Mouse (Mus musculus) midbrain, embryonic 14.5 days (tissue): ENCODE results near the gene Ei24. TPM values are rescaled to one million over a fixed set of nuclear protein-coding genes. Genes with fewer than 3 reads are reported as not detected.

Experiments
- ATAC-seq: fragments of 200-750 bp; cut with Nextera tagmentation; 2 replicates; pipeline ENCODE4 v1.8.0; 2017; ENCODE audit warnings: moderate number of reproducible peaks, moderate library complexity; ENCODE audit not compliant: low FRiP score, low TSS enrichment
- DNase-seq: peaks from one replicate; pipeline ENCODE4 v3.0.0-alpha.2; 2015
- H3K27ac ChIP-seq: fragments of 300-500 bp; sonication (generic); replicated peaks from 2 replicates; pipeline ENCODE4 v1.5.1; 2014; ENCODE audit warnings: mild to moderate bottlenecking, low read depth, low read length, moderate library complexity
- H3K27me3 ChIP-seq: fragments of 300-500 bp; sonication (generic); 2 replicates; pipeline ENCODE4 v1.6.1; 2014; ENCODE audit warnings: low read length, control low read depth, mixed read lengths; ENCODE audit not compliant: control insufficient read depth, insufficient read depth
- H3K36me3 ChIP-seq: fragments of 300-500 bp; sonication (generic); 2 replicates; pipeline ENCODE4 v1.6.1; 2014; ENCODE audit warnings: low read length, control low read depth; ENCODE audit not compliant: control insufficient read depth, insufficient read depth
- H3K4me1 ChIP-seq: fragments of 300-500 bp; sonication (generic); 2 replicates; pipeline ENCODE4 v1.6.1; 2014; ENCODE audit warnings: mild to moderate bottlenecking, antibody characterized with exemption, low read length, control low read depth; ENCODE audit not compliant: control insufficient read depth, insufficient read depth
- H3K4me2 ChIP-seq: fragments of 300-500 bp; sonication (generic); 2 replicates; pipeline ENCODE4 v1.6.1; 2014; ENCODE audit warnings: mild to moderate bottlenecking, low read length, moderate library complexity
- H3K4me3 ChIP-seq: fragments of 300-500 bp; sonication (generic); replicated peaks from 2 replicates; pipeline ENCODE4 v1.5.1; 2014; ENCODE audit warnings: low read depth, low read length
- H3K9ac ChIP-seq: fragments of 300-500 bp; sonication (generic); replicated peaks from 2 replicates; pipeline ENCODE4 v1.6.1; 2014; ENCODE audit warnings: mild to moderate bottlenecking, low read length, moderate library complexity
- H3K9me3 ChIP-seq: fragments of 300-500 bp; sonication (generic); 2 replicates; pipeline ENCODE4 v1.6.1; 2016; ENCODE audit warnings: low read length, control low read depth, mixed read lengths; ENCODE audit not compliant: control insufficient read depth
- WGBS: fragments of 180-500 bp; shearing (Covaris S2); extraction: QIAGEN DNeasy Blood & Tissue Kit; methylation state at CpG from one replicate; pipeline ENCODE4 v1.1.7; 2014; 5-methylcytosine and 5-hydroxymethylcytosine counted together
- polyA plus RNA-seq: library from polyadenylated mRNA; unstranded; fragments of >200 nt; fragmentation: Nextera tagmentation; extraction: Ambion mirVana; gene quantifications from 2 replicates; pipeline ENCODE4 v1.2.1, GENCODE M21; 2014

Ei24 gene
- polyA plus RNA-seq, 1 experiment from 2014 or later = 80.5 TPM

DNA sequence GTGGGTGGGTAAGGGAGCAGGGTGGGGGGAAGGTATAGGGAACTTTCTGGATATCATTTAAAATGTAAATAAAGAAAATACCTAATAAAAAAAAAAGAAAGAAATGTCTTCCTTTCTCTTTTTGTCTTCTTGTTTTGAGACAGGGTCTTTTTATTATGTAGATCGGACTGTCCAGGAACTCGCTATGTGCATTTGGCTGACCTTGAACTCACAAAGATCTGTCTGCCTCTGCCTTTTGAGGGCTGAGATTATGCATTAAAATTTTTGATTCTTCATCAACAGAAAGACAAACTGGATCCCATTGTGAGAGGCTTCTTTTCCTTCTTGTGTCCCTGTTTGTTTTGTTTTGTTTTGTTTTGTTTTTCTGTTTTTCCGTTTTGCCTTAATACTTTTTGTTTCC is 5.8 kb upstream of the Ei24 start:
- ATAC-seq = no peak

DNA sequence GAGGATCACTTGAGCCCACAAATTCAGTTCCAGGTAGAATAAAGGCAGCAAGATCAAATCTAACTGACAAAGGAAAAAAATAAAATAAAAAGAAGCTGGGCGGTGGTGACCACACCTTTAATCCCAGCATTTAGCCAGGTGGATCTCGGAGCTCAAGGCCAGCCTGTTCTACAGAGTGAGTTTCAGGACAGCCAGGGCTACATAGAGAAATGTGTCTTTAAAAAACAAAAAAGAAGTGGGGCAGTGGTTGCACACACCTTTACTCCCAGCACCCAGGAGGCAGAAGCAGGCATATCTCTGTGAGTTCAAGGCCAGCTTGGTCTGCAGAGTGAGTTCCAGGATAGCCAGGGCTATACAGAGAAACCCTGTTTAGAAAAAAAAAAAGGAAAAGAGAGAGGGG is 4.8 kb upstream of the Ei24 start:
- no peak overlapping the region for H3K27ac ChIP-seq
- no peaks in the 10 kb centered on the region for H3K36me3 ChIP-seq
- no peak overlapping the region for H3K4me3 ChIP-seq
- no peak overlapping the region for H3K4me2 ChIP-seq
- no peaks in the 10 kb centered on the region for H3K9me3 ChIP-seq
- ATAC-seq (no peak), DNase-seq (no peak)
- 89% methylated on average over 2 of the region's 2 CpGs for WGBS
- no peak overlapping the region for H3K9ac ChIP-seq
- no peaks in the 10 kb centered on the region for H3K4me1 ChIP-seq
- H3K27me3 ChIP-seq = no peaks in the 10 kb centered on the region

More for the DNA sequence above, 5.8 kb upstream of the Ei24 start:
- no peaks in the 10 kb centered on the region for H3K27me3 ChIP-seq
- H3K27ac ChIP-seq = no peak overlapping the region
- no peaks in the 10 kb centered on the region for H3K4me1 ChIP-seq
- no peak overlapping the region for H3K4me2 ChIP-seq
- no peaks in the 10 kb centered on the region for H3K36me3 ChIP-seq
- H3K9me3 ChIP-seq = no peaks in the 10 kb centered on the region
- no peak overlapping the region for H3K9ac ChIP-seq
- H3K4me3 ChIP-seq = no peak overlapping the region
- WGBS = 84% methylated on average over 3 of the region's 3 CpGs
- no peak for DNase-seq

DNA sequence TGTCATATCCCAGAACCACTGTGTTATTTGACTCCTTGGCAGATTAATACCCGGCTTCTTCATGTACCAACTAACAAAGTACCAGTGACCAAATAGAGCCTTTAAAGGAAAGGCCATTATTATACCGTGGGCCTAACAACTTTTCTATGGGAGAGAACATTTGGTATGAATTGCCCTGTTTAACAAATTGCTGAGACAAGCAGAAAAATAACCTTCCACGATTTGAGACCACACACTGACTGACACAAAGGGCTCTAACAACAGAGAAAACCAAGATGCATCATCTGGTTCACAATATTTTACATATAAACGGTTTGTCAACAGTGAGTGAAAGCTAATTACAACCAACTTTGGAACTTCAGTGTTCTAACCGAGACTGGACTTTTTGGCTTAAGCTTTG is 969 bp downstream of the Ei24 start:
- no peak for DNase-seq

DNA sequence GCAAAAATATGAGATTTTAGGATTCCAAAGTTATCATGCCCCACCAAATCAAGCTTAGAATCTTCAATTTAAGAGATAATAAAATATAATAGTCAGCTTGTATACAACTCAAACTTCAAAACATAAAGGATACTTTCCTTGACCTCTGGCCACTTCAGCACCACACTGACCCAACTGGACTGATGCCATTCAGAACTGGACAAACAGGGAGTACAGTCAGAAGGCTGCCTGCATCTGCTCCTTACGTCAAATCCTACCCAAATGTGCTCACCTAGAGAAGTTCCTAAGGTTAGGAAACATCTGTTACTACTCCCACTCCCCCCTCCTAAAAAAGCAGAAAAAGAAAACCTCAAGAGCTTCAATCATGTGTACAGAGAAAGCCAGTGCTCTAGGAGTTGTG is 1.6 kb downstream of the Ei24 start:
- no peaks in the 10 kb centered on the region for H3K27me3 ChIP-seq
- no peak overlapping the region for H3K27ac ChIP-seq
- DNase-seq (no peak), ATAC-seq (no peak)
- H3K4me2 ChIP-seq = peak overlapping the region; percentile 92
- WGBS = 86% methylated on average over 1 of the region's 1 CpGs
- no peak overlapping the region for H3K4me3 ChIP-seq
- no peak overlapping the region for H3K9ac ChIP-seq
- H3K9me3 ChIP-seq = no peaks in the 10 kb centered on the region
- peaks cover 14% of the 10 kb centered on the region for H3K4me1 ChIP-seq
- H3K36me3 ChIP-seq = peaks cover 22% of the 10 kb centered on the region

More for the DNA sequence above, 969 bp downstream of the Ei24 start:
- ATAC-seq = no peak
- peaks cover 16% of the 10 kb centered on the region for H3K36me3 ChIP-seq
- H3K27ac ChIP-seq = no peak overlapping the region
- peaks cover 14% of the 10 kb centered on the region for H3K4me1 ChIP-seq
- H3K27me3 ChIP-seq = no peaks in the 10 kb centered on the region
- peak overlapping the region; percentile 96 for H3K9ac ChIP-seq
- WGBS = 21% methylated on average over 5 of the region's 5 CpGs
- H3K4me2 ChIP-seq = peak overlapping the region; percentile 92
- peak overlapping the region; percentile 95 for H3K4me3 ChIP-seq
- H3K9me3 ChIP-seq = no peaks in the 10 kb centered on the region

DNA sequence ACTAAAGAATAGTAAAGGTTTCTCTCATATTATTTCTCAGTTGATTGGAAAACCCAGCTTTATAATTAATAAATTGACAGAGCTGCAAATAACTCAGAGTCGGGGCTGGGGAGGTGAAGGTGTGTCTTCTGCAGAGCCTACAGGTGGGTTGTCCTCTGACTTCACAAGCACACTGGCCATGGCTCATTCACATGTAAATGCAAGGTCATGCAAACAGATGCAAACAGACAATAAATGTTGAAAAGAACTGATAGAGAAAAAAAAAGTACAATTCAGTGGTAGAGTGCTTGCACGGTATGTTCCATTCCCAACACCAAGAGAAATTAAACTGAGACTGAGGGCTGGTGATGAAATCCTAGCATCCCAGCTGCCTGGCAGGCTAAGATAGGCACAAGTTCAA is 2.7 kb downstream of the Ei24 start:
- Histone ChIP-seq H3K4me3 (no peak overlapping the region), H3K4me2 (no peak overlapping the region), H3K9me3 (no peaks in the 10 kb centered on the region), H3K27me3 (no peaks in the 10 kb centered on the region), H3K4me1 (peaks cover 14% of the 10 kb centered on the region), H3K27ac (no peak overlapping the region), H3K9ac (no peak overlapping the region), H3K36me3 (peaks cover 33% of the 10 kb centered on the region)
- DNase-seq (no peak), ATAC-seq (no peak)
- 78% methylated on average over 2 of the region's 2 CpGs for WGBS

DNA sequence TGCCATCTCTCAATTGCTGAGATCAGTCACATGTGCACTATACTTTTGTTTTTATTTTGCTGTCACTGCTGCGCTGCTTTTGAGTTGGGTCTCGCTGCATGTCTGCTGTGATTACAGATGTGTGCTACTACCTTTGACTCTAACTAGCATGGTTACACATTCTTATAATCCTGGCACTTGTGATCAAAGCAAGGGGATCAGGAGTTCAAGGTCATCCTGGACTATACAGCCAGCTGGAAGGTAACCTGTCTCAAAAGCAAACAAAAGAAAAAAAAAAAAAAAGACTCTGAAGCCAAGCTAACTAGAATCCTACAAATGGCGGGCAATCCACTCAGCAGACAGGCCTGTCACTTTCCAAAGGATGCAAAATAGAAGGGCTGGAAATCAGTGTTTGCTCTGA is 5.0 kb downstream of the Ei24 start:
- Histone ChIP-seq H3K27ac (no peak overlapping the region), H3K4me2 (no peak overlapping the region), H3K36me3 (peaks cover 55% of the 10 kb centered on the region), H3K9me3 (no peaks in the 10 kb centered on the region), H3K4me1 (peaks cover 14% of the 10 kb centered on the region), H3K9ac (no peak overlapping the region), H3K4me3 (no peak overlapping the region), H3K27me3 (no peaks in the 10 kb centered on the region)
- DNase-seq (no peak), ATAC-seq (no peak)
- 90% methylated on average over 3 of the region's 3 CpGs for WGBS

DNA sequence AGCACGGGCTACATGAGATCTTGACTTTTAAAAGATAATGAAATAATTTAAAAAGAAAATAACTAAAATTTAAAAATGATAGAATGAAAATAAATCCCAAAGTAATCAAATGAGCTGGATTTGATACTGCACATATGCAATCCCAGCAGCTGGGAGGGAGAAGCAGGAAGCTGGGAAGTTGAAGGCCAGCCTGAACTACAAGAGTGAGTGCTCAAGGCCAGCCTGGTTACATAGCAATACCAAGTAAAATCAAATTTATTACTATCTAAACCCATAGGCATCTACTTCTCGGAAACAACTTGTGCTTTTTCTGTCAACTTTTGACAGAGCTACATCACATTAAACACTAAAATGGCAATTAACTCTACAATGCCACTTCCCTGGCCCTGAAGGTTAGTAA is 13.3 kb downstream of the Ei24 start:
- no peak overlapping the region for H3K4me2 ChIP-seq
- H3K27me3 ChIP-seq = no peaks in the 10 kb centered on the region
- H3K36me3 ChIP-seq = peaks cover 94% of the 10 kb centered on the region
- H3K9ac ChIP-seq = no peak overlapping the region
- no peak overlapping the region for H3K4me3 ChIP-seq
- ATAC-seq (no peak), DNase-seq (no peak)
- no peaks in the 10 kb centered on the region for H3K4me1 ChIP-seq
- no peak overlapping the region for H3K27ac ChIP-seq
- H3K9me3 ChIP-seq = no peaks in the 10 kb centered on the region
- WGBS = 92% methylated on average over 2 of the region's 2 CpGs

DNA sequence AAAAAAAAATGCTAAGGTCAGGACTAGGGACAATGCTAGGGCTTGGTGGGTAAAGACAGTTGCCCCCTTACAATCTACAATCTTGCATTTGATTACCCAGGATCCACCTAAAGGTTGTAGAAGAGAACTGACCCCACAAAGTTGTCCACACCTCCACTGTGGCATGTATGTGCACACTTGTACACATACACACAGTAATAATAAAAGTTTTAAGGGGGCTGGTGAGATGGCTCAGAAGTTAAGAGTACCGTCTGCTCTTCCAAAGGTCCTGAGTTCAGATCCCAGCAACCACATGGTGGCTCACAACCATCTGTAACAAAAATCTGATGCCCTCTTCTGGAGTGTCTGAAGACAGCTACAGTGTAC is 28.2 kb downstream of the Ei24 start:
- Histone ChIP-seq H3K9me3 (no peaks in the 10 kb centered on the region), H3K4me2 (peak overlapping the region; percentile 73), H3K36me3 (peaks cover 8% of the 10 kb centered on the region), H3K27ac (no peak overlapping the region), H3K9ac (no peak overlapping the region), H3K4me1 (peaks cover 11% of the 10 kb centered on the region), H3K4me3 (no peak overlapping the region), H3K27me3 (no peaks in the 10 kb centered on the region)
- WGBS = 88% methylated on average over 1 of the region's 1 CpGs
- ATAC-seq (no peak), DNase-seq (no peak)

DNA sequence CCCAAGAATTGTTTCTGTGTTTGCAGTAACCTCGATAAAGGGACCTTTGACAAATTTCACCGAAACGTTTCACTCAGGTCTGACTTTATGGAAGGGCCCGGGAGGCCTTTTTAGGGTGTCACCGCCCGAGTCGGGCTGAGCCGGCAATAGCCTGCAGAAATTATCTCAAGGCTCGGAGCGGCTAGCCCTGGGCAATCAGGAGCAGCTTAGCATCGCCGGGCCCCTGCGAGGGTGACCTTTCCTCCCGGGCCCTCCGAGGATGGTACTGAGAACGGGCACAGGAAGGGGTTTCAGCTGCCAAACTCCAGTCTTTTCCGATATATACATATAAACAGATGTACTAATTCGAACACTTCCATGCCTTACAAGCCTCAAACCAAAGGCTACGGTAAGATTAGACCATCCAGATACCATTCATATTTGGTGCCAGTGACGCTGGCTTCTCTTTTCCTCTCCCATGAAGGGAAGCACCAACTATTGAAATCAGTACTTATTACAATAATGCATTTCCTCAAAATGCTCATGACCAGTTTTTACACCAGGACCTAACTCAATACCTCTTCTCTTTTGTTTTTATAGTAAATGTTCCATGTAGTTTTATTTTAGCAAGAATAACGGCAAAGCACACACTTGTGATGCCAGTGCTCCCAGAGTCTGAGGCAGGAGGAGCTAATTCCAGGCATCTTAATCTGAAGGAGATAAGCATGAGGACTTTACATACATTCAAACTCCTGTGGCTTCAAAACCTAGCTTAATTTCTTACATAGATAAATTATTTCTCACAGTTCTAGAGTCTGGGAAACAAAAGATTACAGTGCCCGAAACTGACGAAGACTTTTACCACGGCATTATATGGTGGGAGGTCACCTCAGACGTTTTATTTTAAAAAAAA is 28.8 kb downstream of the Ei24 start:
- ATAC-seq = peak; percentile 3; the same call in 1 of the 2 replicates
- H3K36me3 ChIP-seq = peaks cover 12% of the 10 kb centered on the region
- H3K4me2 ChIP-seq = peak overlapping the region; percentile 73
- H3K9me3 ChIP-seq = no peaks in the 10 kb centered on the region
- peaks cover 11% of the 10 kb centered on the region for H3K4me1 ChIP-seq
- H3K9ac ChIP-seq = peak overlapping the region; percentile 60
- peak overlapping the region; percentile 52 for H3K4me3 ChIP-seq
- no peak for DNase-seq
- peak overlapping the region; percentile 63 for H3K27ac ChIP-seq
- 14% methylated on average over 25 of the region's 25 CpGs for WGBS
- H3K27me3 ChIP-seq = no peaks in the 10 kb centered on the region
